Mouse (Mus musculus) hindbrain, embryonic 16.5 days (tissue): ENCODE results near the gene Slc11a2. TPM values are rescaled to one million over a fixed set of nuclear protein-coding genes. Genes with fewer than 3 reads are reported as not detected.

Source experiments
- ATAC-seq: fragments of 200-750 bp; cut with Nextera tagmentation; 2 replicates; pipeline ENCODE4 v1.8.0; 2017; ENCODE audit warnings: moderate TSS enrichment, moderate library complexity
- H3K27ac ChIP-seq: fragments of 300-500 bp; sonication (generic); 2 replicates; pipeline ENCODE4 v1.5.1; 2014; ENCODE audit warnings: low read depth, mild to moderate bottlenecking, control low read depth, low read length, moderate library complexity
- H3K27me3 ChIP-seq: fragments of 300-500 bp; sonication (generic); replicated peaks from 2 replicates; pipeline ENCODE4 v1.6.1; 2014; ENCODE audit warnings: low read length; ENCODE audit not compliant: control insufficient read depth, insufficient read depth
- H3K36me3 ChIP-seq: fragments of 300-500 bp; sonication (generic); 2 replicates; pipeline ENCODE4 v1.6.1; 2014; ENCODE audit warnings: mild to moderate bottlenecking, low read length, moderate library complexity, mixed read lengths; ENCODE audit not compliant: control insufficient read depth, insufficient read depth
- H3K4me1 ChIP-seq: fragments of 300-500 bp; sonication (generic); 2 replicates; pipeline ENCODE4 v1.6.1; 2014; ENCODE audit warnings: low read depth, low read length; ENCODE audit not compliant: control insufficient read depth, insufficient read depth
- H3K4me2 ChIP-seq: fragments of 300-500 bp; sonication (generic); 2 replicates; pipeline ENCODE4 v1.6.1; 2014; ENCODE audit warnings: mild to moderate bottlenecking, low read length, control low read depth, moderate library complexity
- H3K4me3 ChIP-seq: fragments of 300-500 bp; sonication (generic); 2 replicates; pipeline ENCODE4 v1.5.1; 2014; ENCODE audit warnings: mild to moderate bottlenecking, low read length, control low read depth, moderate library complexity
- H3K9ac ChIP-seq: fragments of 300-500 bp; sonication (generic); 2 replicates; pipeline ENCODE4 v1.6.1; 2014; ENCODE audit warnings: low read depth, mild to moderate bottlenecking, control low read depth, low read length, moderate library complexity
- H3K9me3 ChIP-seq: fragments of 300-500 bp; sonication (generic); 2 replicates; pipeline ENCODE4 v1.6.1; 2014; ENCODE audit warnings: mild to moderate bottlenecking, low read length, moderate library complexity; ENCODE audit not compliant: control insufficient read depth
- WGBS: fragments of 180-500 bp; shearing (Covaris S2); extraction: QIAGEN DNeasy Blood & Tissue Kit; methylation state at CpG from one replicate; pipeline ENCODE4 v1.1.7; 2014; 5-methylcytosine and 5-hydroxymethylcytosine counted together
- polyA plus RNA-seq: library from polyadenylated mRNA; unstranded; fragments of >200 nt; fragmentation: Nextera tagmentation; extraction: Ambion mirVana; gene quantifications from 2 replicates; pipeline ENCODE4 v1.2.1, GENCODE M21; 2015

Slc11a2 gene
- polyA plus RNA-seq, 1 experiment from 2014 or later, result 24.9 TPM

DNA sequence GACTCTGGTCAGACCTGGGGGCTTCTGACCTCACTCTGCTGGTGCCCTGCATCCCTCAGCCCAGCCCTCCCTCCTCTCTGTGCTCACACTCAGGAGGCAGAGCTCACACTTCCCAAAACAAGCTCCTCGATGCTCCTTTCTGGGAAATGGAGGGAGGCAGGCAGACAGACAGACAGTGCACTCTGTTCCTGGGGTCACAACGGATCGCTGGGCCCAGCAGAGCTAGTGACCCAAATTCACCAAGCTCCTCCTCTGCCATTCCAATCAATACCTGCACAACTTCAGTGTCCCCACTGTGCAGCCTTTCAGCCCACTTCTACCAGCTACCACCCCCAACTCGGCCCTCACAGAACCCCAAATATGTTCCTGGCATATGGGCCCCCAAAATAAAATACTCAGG, 23.1 kb downstream of the Slc11a2 start:
- Histone ChIP-seq H3K27me3 (no peaks in the 10 kb centered on the region), H3K4me3 (no peak overlapping the region), H3K4me1 (no peaks in the 10 kb centered on the region), H3K36me3 (peaks cover 34% of the 10 kb centered on the region), H3K9me3 (no peaks in the 10 kb centered on the region), H3K9ac (no peak overlapping the region), H3K4me2 (no peak overlapping the region), H3K27ac (no peak overlapping the region)
- ATAC-seq, result no peak
- WGBS, result 89% methylated on average over 4 of the region's 4 CpGs

DNA sequence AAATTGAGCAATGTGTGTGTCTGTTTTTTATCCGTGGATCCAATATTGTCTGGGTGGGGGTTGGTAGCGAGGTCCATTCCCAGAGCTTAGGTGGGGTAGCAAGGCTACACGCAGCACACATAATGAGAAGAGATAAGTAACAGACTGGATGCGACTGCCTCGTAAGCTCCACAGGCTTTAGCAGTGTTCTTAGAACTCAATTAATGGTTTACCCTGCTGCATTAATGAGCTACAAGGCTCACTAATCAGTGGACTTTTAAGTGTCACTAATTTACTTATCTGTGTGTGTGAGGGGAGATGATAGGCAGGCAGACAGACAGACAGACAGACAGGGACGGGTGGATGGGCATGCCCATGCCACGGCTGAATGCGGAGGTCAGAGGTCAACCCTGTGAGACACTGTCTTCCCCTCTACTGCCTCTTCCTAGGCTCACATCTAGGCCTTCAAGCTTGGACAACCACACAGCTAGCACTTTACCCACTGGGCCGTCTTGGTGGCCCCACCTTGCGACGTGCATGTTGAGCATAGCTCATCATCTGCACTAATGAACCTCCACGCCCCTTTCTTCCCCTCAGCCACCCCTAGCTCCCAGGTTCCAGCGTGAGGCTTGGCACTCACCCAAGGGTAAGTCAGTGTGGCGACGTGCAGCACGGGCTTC, 24.2 kb downstream of the Slc11a2 start:
- Histone ChIP-seq H3K4me1 (no peaks in the 10 kb centered on the region), H3K4me3 (no peak overlapping the region), H3K9ac (no peak overlapping the region), H3K27me3 (no peaks in the 10 kb centered on the region), H3K36me3 (peaks cover 43% of the 10 kb centered on the region), H3K4me2 (no peak overlapping the region), H3K9me3 (no peaks in the 10 kb centered on the region), H3K27ac (no peak overlapping the region)
- 83% methylated on average over 16 of the region's 16 CpGs for WGBS
- no peak for ATAC-seq

- no peaks in the 10 kb centered on the region for H3K9me3 ChIP-seq
- no peak overlapping the region for H3K4me2 ChIP-seq
- H3K9ac ChIP-seq, result no peak overlapping the region
- 99% methylated on average over 3 of the region's 3 CpGs for WGBS
- H3K36me3 ChIP-seq, result peaks cover 40% of the 10 kb centered on the region
- no peaks in the 10 kb centered on the region for H3K4me1 ChIP-seq
- ATAC-seq, result no peak
- no peaks in the 10 kb centered on the region for H3K27me3 ChIP-seq
- H3K4me3 ChIP-seq, result no peak overlapping the region
- H3K27ac ChIP-seq, result no peak overlapping the region
Observed at GRCm38 (mm10) chr15:100395561-100395960, 29.3 kb downstream of the Slc11a2 start.

DNA sequence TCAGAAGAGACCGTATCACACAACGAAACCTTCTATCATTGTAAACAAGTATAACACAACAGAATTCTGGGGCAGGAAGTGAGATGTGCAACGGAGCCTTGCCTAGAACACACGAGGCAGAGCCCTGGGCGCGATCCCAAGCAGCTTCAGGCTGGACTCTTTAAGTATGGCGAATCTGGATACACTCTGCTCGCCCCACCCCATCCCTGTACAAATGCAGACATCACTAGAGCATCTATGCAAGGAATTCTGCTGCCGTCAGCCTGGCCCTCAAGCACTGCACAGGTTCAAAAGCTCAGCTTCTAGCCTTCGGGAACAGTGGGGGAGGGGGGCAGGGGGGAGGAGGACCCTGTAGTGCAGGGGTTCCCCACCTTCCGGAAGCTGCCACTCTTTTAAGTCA, 31.9 kb downstream of the Slc11a2 start:
- H3K4me1 ChIP-seq, result no peaks in the 10 kb centered on the region
- no peak overlapping the region for H3K4me3 ChIP-seq
- no peaks in the 10 kb centered on the region for H3K9me3 ChIP-seq
- no peaks in the 10 kb centered on the region for H3K27me3 ChIP-seq
- no peak for ATAC-seq
- no peak overlapping the region for H3K9ac ChIP-seq
- no peak overlapping the region for H3K4me2 ChIP-seq
- H3K27ac ChIP-seq, result no peak overlapping the region
- WGBS, result 87% methylated on average over 11 of the region's 11 CpGs
- peaks cover 26% of the 10 kb centered on the region for H3K36me3 ChIP-seq

GRCm38 (mm10) chr15:100391599-100391998, 33.3 kb downstream of the Slc11a2 start:
- Histone ChIP-seq H3K4me1 (no peaks in the 10 kb centered on the region), H3K27ac (no peak overlapping the region), H3K27me3 (no peaks in the 10 kb centered on the region), H3K9ac (no peak overlapping the region), H3K4me3 (no peak overlapping the region), H3K4me2 (no peak overlapping the region), H3K36me3 (peaks cover 16% of the 10 kb centered on the region), H3K9me3 (no peaks in the 10 kb centered on the region)
- ATAC-seq, result no peak
- 93% methylated on average over 7 of the region's 7 CpGs for WGBS

- Histone ChIP-seq H3K9ac (no peak overlapping the region), H3K36me3 (peaks cover 11% of the 10 kb centered on the region), H3K9me3 (no peaks in the 10 kb centered on the region)
Observed at GRCm38 (mm10) chr15:100391066-100391465, 33.8 kb downstream of the Slc11a2 start.

DNA sequence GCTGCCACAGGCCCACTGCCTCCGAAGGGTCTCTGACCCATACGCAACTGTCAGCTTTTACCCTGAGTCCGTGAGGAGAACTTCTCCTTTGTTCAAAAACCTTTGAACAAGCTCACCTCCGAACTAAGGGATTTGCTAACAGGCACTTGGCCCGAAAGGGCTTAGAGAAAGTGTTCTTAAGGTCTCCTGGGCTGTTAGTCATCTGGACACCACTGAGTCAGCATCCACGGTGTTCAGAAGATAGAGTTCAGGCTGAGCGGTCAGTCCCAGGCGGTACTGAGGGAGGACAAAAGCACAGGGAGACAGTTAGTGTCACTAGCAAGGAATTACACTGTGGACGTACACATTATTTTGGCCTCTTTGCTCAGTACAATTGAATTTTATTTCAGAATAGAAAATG, 36.0 kb downstream of the Slc11a2 start:
- H3K27ac ChIP-seq, result no peak overlapping the region
- ATAC-seq, result no peak
- H3K9me3 ChIP-seq, result no peaks in the 10 kb centered on the region
- no peak overlapping the region for H3K4me3 ChIP-seq
- peaks cover 6% of the 10 kb centered on the region for H3K36me3 ChIP-seq
- H3K4me1 ChIP-seq, result no peaks in the 10 kb centered on the region
- no peak overlapping the region for H3K4me2 ChIP-seq
- H3K9ac ChIP-seq, result no peak overlapping the region
- WGBS, result 61% methylated on average over 9 of the region's 9 CpGs
- no peaks in the 10 kb centered on the region for H3K27me3 ChIP-seq

More at GRCm38 (mm10) chr15:100391066-100391465, 33.8 kb downstream of the Slc11a2 start:
- H3K4me3 ChIP-seq, result no peak overlapping the region
- H3K4me1 ChIP-seq, result no peaks in the 10 kb centered on the region
- no peaks in the 10 kb centered on the region for H3K27me3 ChIP-seq
- no peak overlapping the region for H3K4me2 ChIP-seq
- no peak for ATAC-seq
- H3K27ac ChIP-seq, result no peak overlapping the region
- 80% methylated on average over 7 of the region's 7 CpGs for WGBS

DNA sequence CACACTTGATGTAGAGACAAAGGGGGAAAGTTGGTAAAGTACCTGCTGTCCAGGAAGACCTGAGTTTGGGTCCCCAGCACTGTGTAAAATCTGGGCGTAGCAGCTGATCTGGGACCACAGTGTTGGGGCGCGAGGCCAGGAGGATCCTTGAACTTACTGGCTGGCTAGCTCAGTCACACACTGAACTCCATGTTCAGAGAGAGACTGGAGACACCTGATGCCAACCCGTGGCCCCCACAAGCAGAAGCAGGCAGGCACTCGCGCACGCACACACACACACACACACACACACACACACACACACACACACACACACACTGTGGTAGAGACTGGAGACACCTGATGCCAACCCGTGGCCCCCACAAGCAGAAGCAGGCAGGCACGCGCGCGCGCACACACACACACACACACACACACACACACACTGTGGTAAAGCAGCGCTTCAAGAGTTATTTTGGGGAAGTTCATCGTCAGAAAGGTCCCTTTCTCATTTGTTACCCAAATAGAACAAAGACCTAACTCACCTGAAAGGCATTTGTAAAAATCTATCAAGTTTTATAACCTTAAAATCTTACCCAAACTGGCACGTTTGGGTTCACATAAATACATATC, 36.5 kb downstream of the Slc11a2 start:
- Histone ChIP-seq H3K4me3 (no peak overlapping the region), H3K4me2 (no peak overlapping the region), H3K4me1 (no peaks in the 10 kb centered on the region), H3K27ac (no peak overlapping the region), H3K27me3 (no peaks in the 10 kb centered on the region), H3K9ac (no peak overlapping the region), H3K9me3 (no peaks in the 10 kb centered on the region), H3K36me3 (peaks cover under 1% of the 10 kb centered on the region)
- 92% methylated on average over 16 of the region's 16 CpGs for WGBS
- ATAC-seq, result no peak

DNA sequence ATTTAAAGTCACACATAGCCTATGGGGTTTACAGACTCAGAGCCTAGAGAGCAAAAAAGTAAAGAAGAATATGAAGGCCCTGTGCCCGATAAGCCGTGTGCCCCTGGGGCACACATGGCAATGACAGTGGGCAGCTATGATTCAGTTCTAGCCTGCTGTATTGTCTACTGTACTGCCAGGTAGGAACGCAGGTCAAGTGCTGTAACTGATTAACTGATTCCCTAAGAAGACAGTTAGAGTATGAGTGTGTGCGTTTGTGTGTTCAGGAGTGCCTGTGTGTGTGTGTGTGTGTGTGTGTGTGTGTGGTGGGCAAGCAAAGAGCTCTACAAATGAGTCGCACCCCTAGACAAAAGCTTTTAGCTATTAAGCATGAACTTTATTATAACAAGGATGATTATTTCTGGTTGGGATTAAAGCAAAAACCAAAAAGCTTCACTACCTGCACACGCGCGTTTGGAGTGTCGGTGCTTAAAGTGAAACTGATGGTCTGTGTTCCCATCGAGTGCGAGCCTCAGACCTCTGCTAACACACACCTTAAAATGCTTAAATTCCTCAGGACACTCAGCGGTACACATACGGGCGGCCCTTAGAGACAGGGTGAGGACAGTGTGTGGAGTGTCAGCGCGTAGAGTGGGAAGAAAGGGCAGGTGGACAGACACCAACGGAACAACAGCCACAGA, 37.2 kb downstream of the Slc11a2 start:
- H3K36me3 ChIP-seq, result no peaks in the 10 kb centered on the region
- no peaks in the 10 kb centered on the region for H3K9me3 ChIP-seq
- H3K4me2 ChIP-seq, result no peak overlapping the region
- H3K4me3 ChIP-seq, result no peak overlapping the region
- WGBS, result 96% methylated on average over 17 of the region's 17 CpGs
- H3K4me1 ChIP-seq, result no peaks in the 10 kb centered on the region
- H3K9ac ChIP-seq, result no peak overlapping the region
- no peaks in the 10 kb centered on the region for H3K27me3 ChIP-seq
- no peak for ATAC-seq
- H3K27ac ChIP-seq, result no peak overlapping the region
